Mouse (Mus musculus) neural tube, embryonic 13.5 days (tissue): ENCODE measurements around the gene Ccl22. TPM values are rescaled to one million over a fixed set of nuclear protein-coding genes. Genes with fewer than 3 reads are reported as not detected.

Experiments
- ATAC-seq: fragments of 200-750 bp; cut with Nextera tagmentation; 2 replicates; pipeline ENCODE4 v1.8.0; 2017; ENCODE audit warnings: low read depth, mild to moderate bottlenecking, moderate TSS enrichment, moderate library complexity
- H3K27ac ChIP-seq: fragments of 300-500 bp; sonication (generic); replicated peaks from 2 replicates; pipeline ENCODE4 v1.5.1; 2015; ENCODE audit warnings: moderate library complexity, mild to moderate bottlenecking, inconsistent platforms
- H3K27me3 ChIP-seq: fragments of 300-500 bp; sonication (generic); 2 replicates; pipeline ENCODE4 v1.6.1; 2015; ENCODE audit warnings: mild to moderate bottlenecking, inconsistent platforms
- H3K36me3 ChIP-seq: fragments of 300-500 bp; sonication (generic); 2 replicates; pipeline ENCODE4 v1.6.1; 2015; ENCODE audit warnings: mild to moderate bottlenecking, inconsistent platforms
- H3K4me1 ChIP-seq: fragments of 300-500 bp; sonication (generic); replicated peaks from 2 replicates; pipeline ENCODE4 v1.6.1; 2015; ENCODE audit warnings: inconsistent platforms
- H3K4me2 ChIP-seq: fragments of 300-500 bp; sonication (generic); 2 replicates; pipeline ENCODE4 v1.6.1; 2015; ENCODE audit warnings: inconsistent platforms, mild to moderate bottlenecking, moderate library complexity
- H3K4me3 ChIP-seq: fragments of 300-500 bp; sonication (generic); 2 replicates; pipeline ENCODE4 v1.5.1; 2015; ENCODE audit warnings: mild to moderate bottlenecking, inconsistent platforms
- H3K9ac ChIP-seq: fragments of 300-500 bp; sonication (generic); 2 replicates; pipeline ENCODE4 v1.6.1; 2015; ENCODE audit warnings: moderate library complexity, mild to moderate bottlenecking, inconsistent platforms
- H3K9me3 ChIP-seq: fragments of 300-500 bp; sonication (generic); 2 replicates; pipeline ENCODE4 v1.6.1; 2016; ENCODE audit warnings: inconsistent platforms
- WGBS: fragments of 180-500 bp; shearing (Covaris S2); methylation state at CpG from one replicate; pipeline ENCODE4 v1.1.7; 2015; 5-methylcytosine and 5-hydroxymethylcytosine counted together
- polyA plus RNA-seq: library from polyadenylated mRNA; unstranded; fragments of >200 nt; fragmentation: Nextera tagmentation; extraction: Ambion mirVana; gene quantifications from 2 replicates; pipeline ENCODE4 v1.2.1, GENCODE M21; 2015

Gene Ccl22
- polyA plus RNA-seq, 1 experiment from 2014 or later, result not detected

- WGBS, result 80% methylated on average over 9 of the region's 9 CpGs
These were observed 38.5 kb upstream of the Ccl22 start for GRCm38 (mm10) chr8:94706732-94707395.

GRCm38 (mm10) chr8:94710336-94710735 is 35.1 kb upstream of the Ccl22 start:
- Histone ChIP-seq H3K4me3 (no peak overlapping the region), H3K27ac (no peak overlapping the region), H3K27me3 (no peaks in the 10 kb centered on the region), H3K36me3 (no peaks in the 10 kb centered on the region), H3K4me2 (no peak overlapping the region), H3K4me1 (0 out of 2 replicates have a peak, but pooled peaks cover 5% of the 10 kb centered on the region), H3K9ac (no peak overlapping the region), H3K9me3 (no peaks in the 10 kb centered on the region)
- WGBS, result 63% methylated on average over 8 of the region's 8 CpGs
- ATAC-seq, result no peak

More at GRCm38 (mm10) chr8:94706732-94707395, 38.5 kb upstream of the Ccl22 start:
- no peaks in the 10 kb centered on the region for H3K36me3 ChIP-seq
- H3K9ac ChIP-seq, result no peak overlapping the region
- ATAC-seq, result no peak
- no peaks in the 10 kb centered on the region for H3K9me3 ChIP-seq
- H3K27me3 ChIP-seq, result no peaks in the 10 kb centered on the region
- no peak overlapping the region for H3K4me2 ChIP-seq
- H3K4me1 ChIP-seq, result no peaks in the 10 kb centered on the region
- no peak overlapping the region for H3K27ac ChIP-seq
- no peak overlapping the region for H3K4me3 ChIP-seq

GRCm38 (mm10) chr8:94711160-94711718 is 34.2 kb upstream of the Ccl22 start:
- no peak for ATAC-seq
- 69% methylated on average over 5 of the region's 5 CpGs for WGBS
- Histone ChIP-seq H3K27me3 (no peaks in the 10 kb centered on the region), H3K36me3 (no peaks in the 10 kb centered on the region), H3K9ac (no peak overlapping the region), H3K4me3 (no peak overlapping the region), H3K9me3 (no peaks in the 10 kb centered on the region), H3K4me2 (no peak overlapping the region), H3K27ac (no peak overlapping the region), H3K4me1 (0 out of 2 replicates have a peak, but pooled peaks cover 5% of the 10 kb centered on the region)

- H3K9ac ChIP-seq, result no peak overlapping the region
- no peak overlapping the region for H3K4me3 ChIP-seq
- no peaks in the 10 kb centered on the region for H3K36me3 ChIP-seq
- H3K4me2 ChIP-seq, result no peak overlapping the region
- H3K27me3 ChIP-seq, result no peaks in the 10 kb centered on the region
- ATAC-seq, result no peak
- 0 out of 2 replicates have a peak, but pooled peaks cover 5% of the 10 kb centered on the region for H3K4me1 ChIP-seq
- 52% methylated on average over 5 of the region's 5 CpGs for WGBS
- no peaks in the 10 kb centered on the region for H3K9me3 ChIP-seq
- no peak overlapping the region for H3K27ac ChIP-seq
These were observed 30.8 kb upstream of the Ccl22 start for GRCm38 (mm10) chr8:94714556-94714955.

- Histone ChIP-seq H3K4me2 (no peak overlapping the region), H3K4me3 (no peak overlapping the region), H3K27me3 (no peaks in the 10 kb centered on the region), H3K27ac (no peak overlapping the region), H3K36me3 (no peaks in the 10 kb centered on the region), H3K4me1 (0 out of 2 replicates have a peak, but pooled peaks cover 5% of the 10 kb centered on the region), H3K9ac (no peak overlapping the region), H3K9me3 (no peaks in the 10 kb centered on the region)
- ATAC-seq, result no peak
- WGBS, result 83% methylated on average over 3 of the region's 3 CpGs
These were observed 29.5 kb upstream of the Ccl22 start for GRCm38 (mm10) chr8:94715871-94716270.

- no peaks in the 10 kb centered on the region for H3K36me3 ChIP-seq
- no peak overlapping the region for H3K4me2 ChIP-seq
- WGBS, result 83% methylated on average over 1 of the region's 1 CpGs
- no peak overlapping the region for H3K9ac ChIP-seq
- H3K4me3 ChIP-seq, result no peak overlapping the region
- 0 out of 2 replicates have a peak, but pooled peaks cover 5% of the 10 kb centered on the region for H3K4me1 ChIP-seq
- no peaks in the 10 kb centered on the region for H3K9me3 ChIP-seq
- H3K27ac ChIP-seq, result no peak overlapping the region
- H3K27me3 ChIP-seq, result no peaks in the 10 kb centered on the region
- ATAC-seq, result no peak
These were observed 28.5 kb upstream of the Ccl22 start for GRCm38 (mm10) chr8:94716841-94717240.

- no peak overlapping the region for H3K4me2 ChIP-seq
- 87% methylated on average over 5 of the region's 5 CpGs for WGBS
- H3K27me3 ChIP-seq, result no peaks in the 10 kb centered on the region
- no peaks in the 10 kb centered on the region for H3K4me1 ChIP-seq
- H3K36me3 ChIP-seq, result no peaks in the 10 kb centered on the region
- H3K4me3 ChIP-seq, result no peak overlapping the region
- H3K9ac ChIP-seq, result no peak overlapping the region
- no peak overlapping the region for H3K27ac ChIP-seq
- H3K9me3 ChIP-seq, result no peaks in the 10 kb centered on the region
- no peak for ATAC-seq
These were observed 19.4 kb upstream of the Ccl22 start for GRCm38 (mm10) chr8:94725998-94726397.

GRCm38 (mm10) chr8:94729301-94729700 is 16.1 kb upstream of the Ccl22 start:
- no peaks in the 10 kb centered on the region for H3K27me3 ChIP-seq
- no peaks in the 10 kb centered on the region for H3K4me1 ChIP-seq
- no peak overlapping the region for H3K9ac ChIP-seq
- no peak overlapping the region for H3K4me3 ChIP-seq
- no peaks in the 10 kb centered on the region for H3K36me3 ChIP-seq
- 57% methylated on average over 4 of the region's 4 CpGs for WGBS
- ATAC-seq, result no peak
- no peak overlapping the region for H3K4me2 ChIP-seq
- H3K9me3 ChIP-seq, result no peaks in the 10 kb centered on the region
- H3K27ac ChIP-seq, result no peak overlapping the region

GRCm38 (mm10) chr8:94733821-94734465 is 11.4 kb upstream of the Ccl22 start:
- Histone ChIP-seq H3K27me3 (no peaks in the 10 kb centered on the region), H3K36me3 (no peaks in the 10 kb centered on the region), H3K9me3 (no peaks in the 10 kb centered on the region), H3K4me3 (no peak overlapping the region), H3K9ac (no peak overlapping the region), H3K27ac (no peak overlapping the region), H3K4me1 (no peaks in the 10 kb centered on the region), H3K4me2 (no peak overlapping the region)
- ATAC-seq, result no peak
- WGBS, result 60% methylated on average over 5 of the region's 5 CpGs

GRCm38 (mm10) chr8:94734735-94735350 is 10.5 kb upstream of the Ccl22 start:
- no peak overlapping the region for H3K27ac ChIP-seq
- ATAC-seq, result no peak
- no peak overlapping the region for H3K4me2 ChIP-seq
- no peak overlapping the region for H3K9ac ChIP-seq
- no peaks in the 10 kb centered on the region for H3K9me3 ChIP-seq
- H3K4me1 ChIP-seq, result no peaks in the 10 kb centered on the region
- no peaks in the 10 kb centered on the region for H3K27me3 ChIP-seq
- H3K4me3 ChIP-seq, result no peak overlapping the region
- no peaks in the 10 kb centered on the region for H3K36me3 ChIP-seq
- WGBS, result 79% methylated on average over 7 of the region's 7 CpGs

GRCm38 (mm10) chr8:94735426-94736094 is 9.8 kb upstream of the Ccl22 start:
- no peak for ATAC-seq
- Histone ChIP-seq H3K4me3 (no peak overlapping the region), H3K9me3 (0 out of 2 replicates have a peak, but pooled peaks cover 2% of the 10 kb centered on the region), H3K27ac (no peak overlapping the region), H3K36me3 (no peaks in the 10 kb centered on the region), H3K4me2 (no peak overlapping the region), H3K9ac (no peak overlapping the region), H3K27me3 (no peaks in the 10 kb centered on the region), H3K4me1 (no peaks in the 10 kb centered on the region)
- WGBS, result 78% methylated on average over 5 of the region's 5 CpGs

- no peaks in the 10 kb centered on the region for H3K36me3 ChIP-seq
- ATAC-seq, result no peak
- H3K4me2 ChIP-seq, result no peak overlapping the region
- no peak overlapping the region for H3K4me3 ChIP-seq
- H3K27me3 ChIP-seq, result no peaks in the 10 kb centered on the region
- H3K27ac ChIP-seq, result no peak overlapping the region
- 0 out of 2 replicates have a peak, but pooled peaks cover 4% of the 10 kb centered on the region for H3K9me3 ChIP-seq
- no peaks in the 10 kb centered on the region for H3K4me1 ChIP-seq
- WGBS, result 88% methylated on average over 6 of the region's 6 CpGs
- H3K9ac ChIP-seq, result no peak overlapping the region
These were observed 5.6 kb upstream of the Ccl22 start for GRCm38 (mm10) chr8:94739829-94740228.
